Mouse (Mus musculus): ENCODE data around the gene Gipr.

- no peak for TF ChIP-seq POLR2A (IDR thresholded peaks at IDR 0.05; ENCODE audit: insufficient read depth, low read depth, low read length)
- TF ChIP-seq CTCF (IDR thresholded peaks at IDR 0.05) = peak; percentile 94
- TF ChIP-seq EP300 (IDR thresholded peaks at IDR 0.05; ENCODE audit: insufficient read depth, low read depth, low read length) = peak; percentile 81; the same call in 1 of the 2 replicates
These were observed 12.6 kb upstream of the Gipr start for GRCm38 (mm10) chr7:19178443-19179092.

All from heart, adult 2 months (tissue).